Mouse (Mus musculus): ENCODE results near the gene Ubr7. TPM values are rescaled to one million over a fixed set of nuclear protein-coding genes. Genes with fewer than 3 reads are reported as not detected.

Ubr7 gene
- total RNA-seq, 2 experiments from 2014 or later, result 32.6 to 33.2 TPM

- DNase-seq (ENCODE audit: low spot score in 2 of 2), result no peak
Measured at GRCm38 (mm10) chr12:102742056-102742455, 15.7 kb upstream of the Ubr7 start.

GRCm38 (mm10) chr12:102743036-102743588 lies 14.7 kb upstream of the Ubr7 start:
- no peak for DNase-seq (ENCODE audit: low spot score in 2 of 2)

- peak; percentile 87 for DNase-seq (ENCODE audit: low spot score in 2 of 2)
Measured at GRCm38 (mm10) chr12:102743589-102744574, 13.9 kb upstream of the Ubr7 start, which contains the start of the genes Moap1 and Tmem251. Gene Moap1, minus strand, starts transcription at chr12:102743661. Gene Tmem251, plus strand, starts transcription at chr12:102743762.

- DNase-seq (ENCODE audit: low spot score in 2 of 2), result no peak
Measured at GRCm38 (mm10) chr12:102744839-102745238, 12.9 kb upstream of the Ubr7 start.

GRCm38 (mm10) chr12:102748256-102748655 lies 9.5 kb upstream of the Ubr7 start:
- no peak for DNase-seq (ENCODE audit: low spot score in 2 of 2)

- DNase-seq (ENCODE audit: low spot score in 2 of 2), result no peak
Measured at GRCm38 (mm10) chr12:102756304-102756703, 1.5 kb upstream of the Ubr7 start.

GRCm38 (mm10) chr12:102757055-102757688 lies 595 bp upstream of the Ubr7 start:
- DNase-seq (ENCODE audit: low spot score in 2 of 2), result peak in 1 of 2 experiments; percentile 84

- no peak for DNase-seq (ENCODE audit: low spot score in 2 of 2)
Measured at GRCm38 (mm10) chr12:102758403-102758756, 613 bp downstream of the Ubr7 start, which contains the start of gene Gm20604. Gene Gm20604, minus strand, starts transcription at chr12:102758672.

GRCm38 (mm10) chr12:102758936-102759335 lies 1.2 kb downstream of the Ubr7 start:
- DNase-seq (ENCODE audit: low spot score in 2 of 2), result no peak

GRCm38 (mm10) chr12:102761668-102762067 lies 3.9 kb downstream of the Ubr7 start:
- no peak for DNase-seq (ENCODE audit: low spot score in 2 of 2)

GRCm38 (mm10) chr12:102763696-102764095 lies 5.9 kb downstream of the Ubr7 start:
- DNase-seq (ENCODE audit: low spot score in 2 of 2), result no peak

GRCm38 (mm10) chr12:102769000-102769399 lies 11.2 kb downstream of the Ubr7 start:
- DNase-seq (ENCODE audit: low spot score in 2 of 2), result no peak

GRCm38 (mm10) chr12:102771601-102772000 lies 13.8 kb downstream of the Ubr7 start:
- DNase-seq (ENCODE audit: low spot score in 2 of 2), result no peak

- DNase-seq (ENCODE audit: low spot score in 2 of 2), result no peak
Measured at GRCm38 (mm10) chr12:102772676-102773075, 14.9 kb downstream of the Ubr7 start.

GRCm38 (mm10) chr12:102776035-102776434 lies 18.3 kb downstream of the Ubr7 start:
- DNase-seq (ENCODE audit: low spot score in 2 of 2), result no peak

- no peak for DNase-seq (ENCODE audit: low spot score in 2 of 2)
Measured at GRCm38 (mm10) chr12:102778151-102778550, 20.4 kb downstream of the Ubr7 start.

GRCm38 (mm10) chr12:102779452-102779851 lies 21.7 kb downstream of the Ubr7 start:
- DNase-seq (ENCODE audit: low spot score in 2 of 2), result no peak

- DNase-seq (ENCODE audit: low spot score in 2 of 2), result no peak
Measured at GRCm38 (mm10) chr12:102782841-102783240, 25.1 kb downstream of the Ubr7 start.

GRCm38 (mm10) chr12:102784899-102785592 lies 27.3 kb downstream of the Ubr7 start:
- no peak for DNase-seq (ENCODE audit: low spot score in 2 of 2)

GRCm38 (mm10) chr12:102785593-102785985 lies 27.8 kb downstream of the Ubr7 start:
- no peak for DNase-seq (ENCODE audit: low spot score in 2 of 2)

- DNase-seq (ENCODE audit: low spot score in 2 of 2), result no peak
Measured at GRCm38 (mm10) chr12:102787927-102788326, 30.2 kb downstream of the Ubr7 start.

Measured in adrenal gland, adult 18-20 months (tissue).